Mouse (Mus musculus) lung, postnatal 0 days (tissue): ENCODE measurements at regions not wholly inside any gene's neighbourhood (a gene's known extent, or its start where the extent isn't known, plus 50 kb on each side); places are given as distances from the start of the nearest gene placed in this dataset.

Source experiments
- CTCF ChIP-seq: IDR thresholded peaks from 2 replicates; pipeline ENCODE4 v1.5.1; 2016; ENCODE audit warnings: antibody characterized with exemption, mild to moderate bottlenecking
- EP300 ChIP-seq: IDR thresholded peaks from 2 replicates; pipeline ENCODE4 v1.6.1; 2016; ENCODE audit warnings: antibody characterized with exemption, mild to moderate bottlenecking, control low read depth

DNA sequence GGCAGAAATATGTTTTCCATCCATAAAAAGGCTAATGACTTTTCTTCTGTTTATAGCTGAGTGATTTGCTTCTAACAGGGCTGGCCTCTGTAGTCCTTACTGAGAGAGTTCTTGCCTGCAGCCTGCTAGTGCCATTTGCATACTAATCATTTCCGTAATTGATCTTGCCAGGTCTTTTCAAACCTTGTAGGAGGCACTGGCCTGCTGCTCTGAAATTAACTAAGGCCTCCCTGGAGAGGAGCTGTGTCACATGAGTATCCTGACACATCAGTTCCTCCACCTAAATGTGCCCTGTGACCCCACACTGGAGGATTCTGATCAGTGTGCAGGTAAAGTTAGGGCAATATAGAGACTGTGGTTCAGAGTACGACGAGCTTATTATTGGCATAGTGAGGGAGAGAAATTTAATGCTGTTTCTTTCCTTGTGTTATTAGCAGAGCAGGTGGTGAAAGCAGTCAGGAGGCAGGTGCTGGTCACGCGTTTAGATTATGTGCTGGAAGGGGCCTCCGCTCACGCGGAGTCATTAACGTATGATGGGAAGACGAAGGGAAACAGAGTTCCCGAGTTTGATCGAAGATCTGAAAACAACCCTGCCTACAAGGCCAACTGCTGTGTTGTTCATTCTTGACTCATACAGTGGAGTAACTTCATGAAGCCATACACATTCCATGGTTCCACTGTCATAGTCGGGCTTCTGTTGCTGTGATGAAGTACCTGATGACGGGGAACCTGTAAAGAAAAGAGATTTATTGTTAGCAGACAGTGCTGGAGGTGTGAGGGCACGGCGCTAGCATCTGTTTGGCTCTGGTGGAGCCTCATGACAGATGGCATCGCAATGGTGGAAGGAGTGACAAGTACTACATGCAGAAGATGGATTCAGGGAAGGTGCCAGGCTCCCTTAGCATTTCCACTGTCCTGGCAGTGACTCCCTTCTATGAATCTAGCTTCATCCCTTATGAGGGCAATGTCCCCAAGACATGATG, 95.1 kb downstream of the C1d start:
- TF ChIP-seq CTCF (no peak), EP300 (no peak)
